Mouse (Mus musculus) erythroblast, embryonic 14.5 days (primary cell): ENCODE measurements around the gene Spint4.

Experiments used
- GATA1 ChIP-seq: IDR thresholded peaks from 2 replicates; pipeline ENCODE4 v1.6.1; 2012; ENCODE audit warnings: low read length, inconsistent platforms, mixed read lengths
- TAL1 ChIP-seq: IDR thresholded peaks from 3 replicates; pipeline ENCODE4 v1.6.1; 2012; ENCODE audit warnings: low read length, inconsistent platforms, mixed read lengths

GRCm38 (mm10) chr2:164655858-164656257 lies 42.4 kb upstream of the Spint4 start, which contains the start of gene Wfdc10:
- TF ChIP-seq GATA1 (no peak), TAL1 (no peak)
